Mouse (Mus musculus): ENCODE measurements around the gene Zfpm1. TPM values are rescaled to one million over a fixed set of nuclear protein-coding genes. Genes with fewer than 3 reads are reported as not detected.
A peak's percentile ranks its signal among the peaks of the same experiment; 100 is the strongest.

The Zfpm1 gene
- polyA plus RNA-seq, 1 experiment from 2014 or later = 1.5 TPM

DNA sequence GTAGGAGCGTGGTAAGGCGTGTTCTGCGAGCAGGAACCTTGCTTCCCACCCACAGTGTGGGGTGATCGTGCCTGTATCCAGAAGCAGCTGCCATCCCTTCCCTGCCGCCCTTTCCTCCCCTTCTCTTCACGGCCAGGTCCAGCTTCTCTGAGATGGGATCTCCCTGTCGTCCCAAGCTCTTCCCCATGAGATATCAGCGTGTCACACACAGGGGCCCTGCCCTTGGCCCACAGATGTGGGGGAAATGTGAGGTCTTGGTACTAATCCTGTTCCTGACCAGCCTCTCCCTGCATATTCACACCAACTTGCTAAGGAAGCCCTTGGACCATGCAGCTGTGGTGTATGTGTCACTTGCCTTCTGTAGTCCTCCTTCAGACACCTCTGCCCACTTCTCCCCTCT is 5.8 kb downstream of the Zfpm1 start:
- WGBS = 86% methylated on average over 8 of the region's 8 CpGs
- H3K9ac ChIP-seq = no peak overlapping the region
- no peaks in the 10 kb centered on the region for H3K36me3 ChIP-seq (replicated peaks)
- no peak overlapping the region for H3K27ac ChIP-seq
- no peaks in the 10 kb centered on the region for H3K9me3 ChIP-seq
- H3K4me2 ChIP-seq = no peak overlapping the region
- ATAC-seq (replicated peaks) = no peak
- peaks cover 40% of the 10 kb centered on the region for H3K4me1 ChIP-seq
- no peak overlapping the region for H3K4me3 ChIP-seq
- peaks cover 12% of the 10 kb centered on the region; the same call in 1 of the 2 replicates for H3K27me3 ChIP-seq (replicated peaks)

GRCm38 (mm10) chr8:122288344-122288743 is 6.4 kb downstream of the Zfpm1 start:
- Histone ChIP-seq H3K27ac (no peak overlapping the region), H3K27me3 (replicated peaks) (peaks cover 12% of the 10 kb centered on the region; the same call in 1 of the 2 replicates), H3K36me3 (replicated peaks) (no peaks in the 10 kb centered on the region), H3K4me2 (no peak overlapping the region), H3K9ac (no peak overlapping the region), H3K4me3 (no peak overlapping the region), H3K4me1 (peaks cover 34% of the 10 kb centered on the region), H3K9me3 (no peaks in the 10 kb centered on the region)
- no peak for ATAC-seq (replicated peaks)
- 79% methylated on average over 3 of the region's 3 CpGs for WGBS

DNA sequence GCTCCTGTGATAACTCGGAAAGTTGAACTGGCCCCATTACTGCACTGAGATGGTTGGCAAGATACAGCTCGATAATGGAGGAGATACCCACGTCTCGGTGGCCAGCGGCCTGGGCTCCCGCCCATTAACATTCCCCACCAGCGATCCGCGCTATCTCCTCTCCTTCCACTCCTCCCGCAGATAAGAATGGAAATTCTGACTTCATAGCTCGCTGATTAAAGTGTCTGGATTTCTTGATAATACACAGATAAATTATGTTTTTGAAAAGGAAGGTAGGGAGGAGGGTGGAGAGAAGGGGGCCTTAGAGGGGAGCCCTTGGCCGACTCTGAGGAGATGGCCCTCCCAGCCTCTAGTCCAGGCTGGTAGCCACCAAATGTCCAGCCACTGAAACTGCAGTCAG is 9.1 kb downstream of the Zfpm1 start:
- H3K9ac ChIP-seq = no peak overlapping the region
- no peaks in the 10 kb centered on the region for H3K27me3 ChIP-seq (replicated peaks)
- peaks cover 28% of the 10 kb centered on the region for H3K4me1 ChIP-seq
- H3K36me3 ChIP-seq (replicated peaks) = no peaks in the 10 kb centered on the region
- WGBS = 63% methylated on average over 12 of the region's 12 CpGs
- no peak overlapping the region for H3K4me2 ChIP-seq
- no peak for ATAC-seq (replicated peaks)
- H3K9me3 ChIP-seq = no peaks in the 10 kb centered on the region
- no peak overlapping the region for H3K4me3 ChIP-seq
- no peak overlapping the region for H3K27ac ChIP-seq

- no peak for ATAC-seq (replicated peaks)
- Histone ChIP-seq H3K4me2 (no peak overlapping the region), H3K4me3 (no peak overlapping the region), H3K27me3 (replicated peaks) (no peaks in the 10 kb centered on the region), H3K36me3 (replicated peaks) (no peaks in the 10 kb centered on the region), H3K9me3 (no peaks in the 10 kb centered on the region), H3K4me1 (peaks cover 33% of the 10 kb centered on the region), H3K27ac (0 out of 2 replicates have a peak overlapping the region, but pooled peaks have one; percentile 36), H3K9ac (no peak overlapping the region)
- WGBS = 28% methylated on average over 10 of the region's 10 CpGs
These were observed 9.6 kb downstream of the Zfpm1 start for GRCm38 (mm10) chr8:122291549-122291948.

- Histone ChIP-seq H3K4me1 (peaks cover 46% of the 10 kb centered on the region), H3K9me3 (no peaks in the 10 kb centered on the region), H3K4me3 (no peak overlapping the region), H3K36me3 (replicated peaks) (no peaks in the 10 kb centered on the region), H3K4me2 (no peak overlapping the region), H3K27me3 (replicated peaks) (no peaks in the 10 kb centered on the region), H3K27ac (no peak overlapping the region), H3K9ac (no peak overlapping the region)
- WGBS = 63% methylated on average over 10 of the region's 10 CpGs
- ATAC-seq (replicated peaks) = no peak
These were observed 11.5 kb downstream of the Zfpm1 start for GRCm38 (mm10) chr8:122293484-122293883.

DNA sequence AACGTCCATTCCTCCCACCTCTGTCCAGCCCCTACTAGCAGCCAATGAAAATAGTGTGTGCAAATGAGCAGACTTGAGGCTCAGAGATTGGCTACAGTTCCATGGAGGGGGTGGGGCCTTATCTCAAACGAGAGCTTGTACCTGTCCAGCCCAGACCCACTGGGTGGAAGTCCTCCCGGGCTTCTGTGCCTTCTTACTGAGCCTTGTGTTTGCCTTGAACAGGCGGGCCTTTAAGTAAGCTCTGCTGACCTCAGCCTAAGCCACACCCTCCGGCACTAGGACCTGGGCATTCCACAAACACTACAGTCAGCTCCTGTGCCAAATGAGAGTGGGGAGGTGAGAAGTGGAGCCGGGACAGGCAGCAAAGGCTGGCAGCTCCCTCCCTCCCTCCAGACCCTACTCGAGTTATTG is 12.3 kb downstream of the Zfpm1 start:
- H3K4me1 ChIP-seq = peaks cover 46% of the 10 kb centered on the region

GRCm38 (mm10) chr8:122295389-122295788 is 13.4 kb downstream of the Zfpm1 start:
- Histone ChIP-seq H3K9me3 (no peaks in the 10 kb centered on the region), H3K9ac (no peak overlapping the region), H3K4me3 (no peak overlapping the region), H3K27ac (no peak overlapping the region), H3K36me3 (replicated peaks) (no peaks in the 10 kb centered on the region), H3K4me1 (peaks cover 46% of the 10 kb centered on the region), H3K4me2 (no peak overlapping the region), H3K27me3 (replicated peaks) (no peaks in the 10 kb centered on the region)
- WGBS = 55% methylated on average over 9 of the region's 9 CpGs
- no peak for ATAC-seq (replicated peaks)

More for the DNA sequence above, 12.3 kb downstream of the Zfpm1 start:
- 5% methylated on average over 7 of the region's 7 CpGs for WGBS
- no peaks in the 10 kb centered on the region for H3K27me3 ChIP-seq (replicated peaks)
- no peaks in the 10 kb centered on the region for H3K36me3 ChIP-seq (replicated peaks)
- no peaks in the 10 kb centered on the region for H3K9me3 ChIP-seq
- no peak overlapping the region for H3K9ac ChIP-seq
- no peak overlapping the region for H3K4me3 ChIP-seq
- ATAC-seq (replicated peaks) = peak; percentile 35; the same call in 1 of the 2 replicates
- H3K4me2 ChIP-seq = no peak overlapping the region
- no peak overlapping the region for H3K27ac ChIP-seq

GRCm38 (mm10) chr8:122296173-122297001 is 14.4 kb downstream of the Zfpm1 start:
- Histone ChIP-seq H3K4me2 (no peak overlapping the region), H3K36me3 (replicated peaks) (no peaks in the 10 kb centered on the region), H3K4me3 (no peak overlapping the region), H3K27ac (0 out of 2 replicates have a peak overlapping the region, but pooled peaks have one; percentile 1), H3K9me3 (no peaks in the 10 kb centered on the region), H3K27me3 (replicated peaks) (no peaks in the 10 kb centered on the region), H3K9ac (no peak overlapping the region), H3K4me1 (peaks cover 46% of the 10 kb centered on the region)
- ATAC-seq (replicated peaks) = no peak
- 39% methylated on average over 24 of the region's 24 CpGs for WGBS

DNA sequence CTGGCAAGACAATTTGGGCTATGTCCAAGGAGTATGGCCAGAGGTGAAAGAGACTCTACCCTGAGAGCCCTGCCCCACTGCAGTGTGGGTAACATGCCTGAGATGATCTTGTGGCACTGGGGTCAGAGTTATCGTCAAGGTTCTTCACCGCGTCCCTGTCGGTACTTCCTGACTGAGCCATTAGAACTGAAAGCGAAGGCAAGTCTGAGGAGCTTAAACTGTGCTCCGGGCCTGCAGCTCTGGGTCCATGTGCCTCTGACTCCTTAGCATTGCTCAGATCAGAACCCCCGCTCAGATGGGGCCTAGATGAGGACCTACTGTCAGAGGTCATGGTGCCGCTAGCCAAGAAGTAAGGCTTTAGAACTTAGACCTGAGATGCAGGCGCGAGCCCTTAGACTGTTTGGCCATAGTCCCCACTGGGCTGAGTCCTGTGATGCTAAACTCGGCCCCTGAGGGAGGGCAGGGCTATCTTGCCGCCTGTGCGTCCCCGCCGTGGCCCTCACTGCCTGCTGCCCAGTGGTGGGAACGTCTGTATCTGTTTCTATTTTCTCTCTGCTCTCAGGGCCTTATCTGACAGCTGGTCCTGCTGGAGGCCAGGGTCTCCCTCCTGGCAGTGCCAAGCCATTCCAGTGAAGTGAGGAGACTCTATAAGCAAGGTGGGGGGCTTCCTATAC is 17.8 kb downstream of the Zfpm1 start:
- Histone ChIP-seq H3K4me3 (no peak overlapping the region), H3K36me3 (replicated peaks) (no peaks in the 10 kb centered on the region), H3K4me2 (no peak overlapping the region), H3K4me1 (peaks cover 40% of the 10 kb centered on the region), H3K27ac (0 out of 2 replicates have a peak overlapping the region, but pooled peaks have one; percentile 9), H3K9me3 (no peaks in the 10 kb centered on the region), H3K27me3 (replicated peaks) (no peaks in the 10 kb centered on the region), H3K9ac (no peak overlapping the region)
- ATAC-seq (replicated peaks) = no peak
- WGBS = 67% methylated on average over 16 of the region's 16 CpGs

GRCm38 (mm10) chr8:122301081-122301480 is 19.1 kb downstream of the Zfpm1 start:
- Histone ChIP-seq H3K27me3 (replicated peaks) (no peaks in the 10 kb centered on the region), H3K4me1 (peaks cover 33% of the 10 kb centered on the region)
- WGBS = 70% methylated on average over 13 of the region's 13 CpGs

DNA sequence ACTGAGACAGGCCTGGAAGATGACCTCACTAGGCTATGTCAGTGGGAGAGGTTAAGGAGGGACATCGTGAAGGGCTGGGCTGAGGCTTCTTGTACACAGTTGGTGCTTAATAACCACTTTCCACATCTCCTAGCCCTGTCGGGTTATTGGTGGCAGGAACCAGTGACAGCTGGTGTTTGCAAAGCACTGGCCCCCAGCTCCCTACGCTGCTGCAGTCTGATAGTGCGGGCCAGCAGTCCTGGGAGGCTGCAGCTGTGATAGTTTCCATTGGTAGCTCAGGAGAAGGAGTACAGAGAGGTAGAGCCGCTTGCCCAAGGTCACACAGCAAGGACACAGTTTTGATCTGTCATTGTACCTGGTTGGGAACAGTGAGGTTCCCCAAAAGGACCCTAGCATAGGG is 19.9 kb downstream of the Zfpm1 start:
- H3K9me3 ChIP-seq = no peaks in the 10 kb centered on the region
- no peak overlapping the region for H3K9ac ChIP-seq
- 78% methylated on average over 5 of the region's 5 CpGs for WGBS
- H3K27me3 ChIP-seq (replicated peaks) = no peaks in the 10 kb centered on the region
- no peak for ATAC-seq (replicated peaks)
- H3K4me3 ChIP-seq = no peak overlapping the region
- H3K36me3 ChIP-seq (replicated peaks) = no peaks in the 10 kb centered on the region
- H3K27ac ChIP-seq = 0 out of 2 replicates have a peak overlapping the region, but pooled peaks have one; percentile 48
- H3K4me1 ChIP-seq = peaks cover 26% of the 10 kb centered on the region
- H3K4me2 ChIP-seq = no peak overlapping the region

More at GRCm38 (mm10) chr8:122301081-122301480, 19.1 kb downstream of the Zfpm1 start:
- H3K4me3 ChIP-seq = no peak overlapping the region
- H3K9me3 ChIP-seq = no peaks in the 10 kb centered on the region
- H3K9ac ChIP-seq = no peak overlapping the region
- no peak for ATAC-seq (replicated peaks)
- no peaks in the 10 kb centered on the region for H3K36me3 ChIP-seq (replicated peaks)
- H3K27ac ChIP-seq = peak overlapping the region; percentile 65
- H3K4me2 ChIP-seq = no peak overlapping the region

DNA sequence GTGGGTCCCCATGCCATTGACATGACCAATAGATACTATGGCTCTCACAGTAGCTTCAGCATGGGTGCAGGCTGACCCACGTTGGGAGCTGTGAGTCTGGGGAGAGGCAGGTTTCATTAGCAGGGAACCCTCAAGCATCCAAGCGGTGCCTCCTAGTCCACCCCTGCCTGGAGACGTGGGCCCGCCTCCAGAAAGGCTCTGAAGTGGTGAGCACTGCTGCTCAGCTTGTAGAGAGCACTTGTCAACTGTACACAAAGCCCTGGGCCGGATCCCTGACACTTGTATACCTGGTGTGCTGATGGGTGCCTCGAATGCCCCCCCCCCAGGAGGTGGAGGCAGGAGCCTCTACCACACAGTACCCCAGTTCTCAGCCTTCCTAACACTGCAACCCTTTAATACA is 21.5 kb downstream of the Zfpm1 start:
- H3K9me3 ChIP-seq = no peaks in the 10 kb centered on the region
- no peak for ATAC-seq (replicated peaks)
- peaks cover 25% of the 10 kb centered on the region for H3K4me1 ChIP-seq

More for the DNA sequence above, 21.5 kb downstream of the Zfpm1 start:
- H3K4me2 ChIP-seq = no peak overlapping the region
- H3K27ac ChIP-seq = no peak overlapping the region
- H3K27me3 ChIP-seq (replicated peaks) = no peaks in the 10 kb centered on the region
- H3K4me3 ChIP-seq = no peak overlapping the region
- WGBS = 72% methylated on average over 6 of the region's 6 CpGs
- H3K36me3 ChIP-seq (replicated peaks) = no peaks in the 10 kb centered on the region
- H3K9ac ChIP-seq = no peak overlapping the region

Data from midbrain, embryonic 15.5 days (tissue).